Mouse (Mus musculus): Measurements from ENCODE around the gene Ier5. TPM values are rescaled to one million over a fixed set of nuclear protein-coding genes. Genes with fewer than 3 reads are reported as not detected.

The Ier5 gene
- polyA plus RNA-seq, 1 experiment: 21.1 TPM

- H3K36me3 ChIP-seq (ENCODE audit: control insufficient read depth, insufficient read depth): no peaks in the 10 kb centered on the region
- no peak overlapping the region for H3K4me3 ChIP-seq
- H3K79me2 ChIP-seq (ENCODE audit: control insufficient read depth, insufficient read depth): no peaks in the 10 kb centered on the region
- H3K4me2 ChIP-seq (ENCODE audit: low read depth): no peak overlapping the region
- TF ChIP-seq POLR2AphosphoS2 (IDR thresholded peaks at IDR 0.05; ENCODE audit: insufficient read length, low read depth) (no peak), MAX (IDR thresholded peaks at IDR 0.05; ENCODE audit: low read depth) (no peak), TCF12 (IDR thresholded peaks at IDR 0.05; ENCODE audit: insufficient read depth, poor library complexity, severe bottlenecking) (no peak), E2F4 (IDR thresholded peaks at IDR 0.05; ENCODE audit: insufficient read depth) (no peak), SRF (IDR thresholded peaks at IDR 0.05; ENCODE audit: control insufficient read depth, insufficient read length, low read depth) (no peak), MYOG (IDR thresholded peaks at IDR 0.05; ENCODE audit: control insufficient read depth in 1 of 3, insufficient read depth in 1 of 3, insufficient read length in 2 of 3, low read depth in 2 of 3) (no peak), USF1 (IDR thresholded peaks at IDR 0.05; ENCODE audit: low read depth) (no peak), CEBPB (IDR thresholded peaks at IDR 0.05; ENCODE audit: insufficient read depth, poor library complexity, severe bottlenecking) (no peak), MYOD1 (IDR thresholded peaks at IDR 0.05; ENCODE audit: control insufficient read depth in 1 of 3, insufficient read length in 2 of 3, low read depth in 2 of 3) (no peak), TCF3 (IDR thresholded peaks at IDR 0.05; ENCODE audit: insufficient read length, low read depth) (no peak), REST (IDR thresholded peaks at IDR 0.05; ENCODE audit: insufficient read depth, insufficient read length) (no peak), POLR2A (IDR thresholded peaks at IDR 0.05; ENCODE audit: insufficient read length, low read depth) (no peak)
- H3ac ChIP-seq (ENCODE audit: control insufficient read depth, insufficient read length): no peak overlapping the region
- no peaks in the 10 kb centered on the region for H3K27me3 ChIP-seq (ENCODE audit: control insufficient read depth, insufficient read depth, insufficient read length)
These were observed 34.3 kb downstream of the Ier5 start for GRCm38 (mm10) chr1:155065068-155065701.

- no peak overlapping the region for H3ac ChIP-seq (ENCODE audit: control insufficient read depth, insufficient read length)
- H3K79me2 ChIP-seq (ENCODE audit: control insufficient read depth, insufficient read depth): no peaks in the 10 kb centered on the region
- H3K4me3 ChIP-seq: no peak overlapping the region
- no peak for TF ChIP-seq MYOG (IDR thresholded peaks at IDR 0.05; ENCODE audit: control insufficient read depth in 1 of 3, insufficient read depth in 1 of 3, insufficient read length in 2 of 3, low read depth in 2 of 3)
- no peak for TF ChIP-seq MYOD1 (IDR thresholded peaks at IDR 0.05; ENCODE audit: control insufficient read depth in 1 of 3, insufficient read length in 2 of 3, low read depth in 2 of 3)
- TF ChIP-seq SRF (IDR thresholded peaks at IDR 0.05; ENCODE audit: control insufficient read depth, insufficient read length, low read depth): no peak
- no peak for TF ChIP-seq REST (IDR thresholded peaks at IDR 0.05; ENCODE audit: insufficient read depth, insufficient read length)
- no peak for TF ChIP-seq MAX (IDR thresholded peaks at IDR 0.05; ENCODE audit: low read depth)
- TF ChIP-seq E2F4 (IDR thresholded peaks at IDR 0.05; ENCODE audit: insufficient read depth): no peak
- no peak for TF ChIP-seq POLR2AphosphoS2 (IDR thresholded peaks at IDR 0.05; ENCODE audit: insufficient read length, low read depth)
- TF ChIP-seq USF1 (IDR thresholded peaks at IDR 0.05; ENCODE audit: low read depth): no peak
- no peak for TF ChIP-seq TCF12 (IDR thresholded peaks at IDR 0.05; ENCODE audit: insufficient read depth, poor library complexity, severe bottlenecking)
- no peak for TF ChIP-seq CEBPB (IDR thresholded peaks at IDR 0.05; ENCODE audit: insufficient read depth, poor library complexity, severe bottlenecking)
- no peak for TF ChIP-seq POLR2A (IDR thresholded peaks at IDR 0.05; ENCODE audit: insufficient read length, low read depth)
- TF ChIP-seq TCF3 (IDR thresholded peaks at IDR 0.05; ENCODE audit: insufficient read length, low read depth): no peak
- no peaks in the 10 kb centered on the region for H3K27me3 ChIP-seq (ENCODE audit: control insufficient read depth, insufficient read depth, insufficient read length)
- no peaks in the 10 kb centered on the region for H3K36me3 ChIP-seq (ENCODE audit: control insufficient read depth, insufficient read depth)
- H3K4me2 ChIP-seq (ENCODE audit: low read depth): no peak overlapping the region
These were observed 34.8 kb downstream of the Ier5 start for GRCm38 (mm10) chr1:155064649-155065048.

- Histone ChIP-seq H3K36me3 (ENCODE audit: control insufficient read depth, insufficient read depth) (no peaks in the 10 kb centered on the region), H3K79me2 (ENCODE audit: control insufficient read depth, insufficient read depth) (no peaks in the 10 kb centered on the region), H3K4me2 (ENCODE audit: low read depth) (no peak overlapping the region), H3ac (ENCODE audit: control insufficient read depth, insufficient read length) (no peak overlapping the region), H3K4me3 (no peak overlapping the region), H3K27me3 (ENCODE audit: control insufficient read depth, insufficient read depth, insufficient read length) (no peaks in the 10 kb centered on the region)
- TF ChIP-seq POLR2A (IDR thresholded peaks at IDR 0.05; ENCODE audit: insufficient read length, low read depth) (no peak), USF1 (IDR thresholded peaks at IDR 0.05; ENCODE audit: low read depth) (no peak), TCF12 (IDR thresholded peaks at IDR 0.05; ENCODE audit: insufficient read depth, poor library complexity, severe bottlenecking) (no peak), MYOG (IDR thresholded peaks at IDR 0.05; ENCODE audit: control insufficient read depth in 1 of 3, insufficient read depth in 1 of 3, insufficient read length in 2 of 3, low read depth in 2 of 3) (no peak), MAX (IDR thresholded peaks at IDR 0.05; ENCODE audit: low read depth) (no peak), SRF (IDR thresholded peaks at IDR 0.05; ENCODE audit: control insufficient read depth, insufficient read length, low read depth) (no peak), TCF3 (IDR thresholded peaks at IDR 0.05; ENCODE audit: insufficient read length, low read depth) (no peak), REST (IDR thresholded peaks at IDR 0.05; ENCODE audit: insufficient read depth, insufficient read length) (no peak), POLR2AphosphoS2 (IDR thresholded peaks at IDR 0.05; ENCODE audit: insufficient read length, low read depth) (no peak), E2F4 (IDR thresholded peaks at IDR 0.05; ENCODE audit: insufficient read depth) (no peak), MYOD1 (IDR thresholded peaks at IDR 0.05; ENCODE audit: control insufficient read depth in 1 of 3, insufficient read length in 2 of 3, low read depth in 2 of 3) (no peak), CEBPB (IDR thresholded peaks at IDR 0.05; ENCODE audit: insufficient read depth, poor library complexity, severe bottlenecking) (no peak)
These were observed 35.3 kb downstream of the Ier5 start for GRCm38 (mm10) chr1:155064111-155064510.

- Histone ChIP-seq H3ac (ENCODE audit: control insufficient read depth, insufficient read length) (no peak overlapping the region), H3K36me3 (ENCODE audit: control insufficient read depth, insufficient read depth) (no peaks in the 10 kb centered on the region)
These were observed 36.5 kb downstream of the Ier5 start for GRCm38 (mm10) chr1:155062963-155063362.

More at GRCm38 (mm10) chr1:155062963-155063362, 36.5 kb downstream of the Ier5 start:
- Histone ChIP-seq H3K79me2 (ENCODE audit: control insufficient read depth, insufficient read depth) (no peaks in the 10 kb centered on the region), H3K4me3 (no peak overlapping the region), H3K4me2 (ENCODE audit: low read depth) (no peak overlapping the region), H3K27me3 (ENCODE audit: control insufficient read depth, insufficient read depth, insufficient read length) (no peaks in the 10 kb centered on the region)
- TF ChIP-seq MYOG (IDR thresholded peaks at IDR 0.05; ENCODE audit: control insufficient read depth in 1 of 3, insufficient read depth in 1 of 3, insufficient read length in 2 of 3, low read depth in 2 of 3): no peak
- no peak for TF ChIP-seq TCF12 (IDR thresholded peaks at IDR 0.05; ENCODE audit: insufficient read depth, poor library complexity, severe bottlenecking)
- no peak for TF ChIP-seq MYOD1 (IDR thresholded peaks at IDR 0.05; ENCODE audit: control insufficient read depth in 1 of 3, insufficient read length in 2 of 3, low read depth in 2 of 3)
- no peak for TF ChIP-seq USF1 (IDR thresholded peaks at IDR 0.05; ENCODE audit: low read depth)
- no peak for TF ChIP-seq SRF (IDR thresholded peaks at IDR 0.05; ENCODE audit: control insufficient read depth, insufficient read length, low read depth)
- no peak for TF ChIP-seq CEBPB (IDR thresholded peaks at IDR 0.05; ENCODE audit: insufficient read depth, poor library complexity, severe bottlenecking)
- no peak for TF ChIP-seq E2F4 (IDR thresholded peaks at IDR 0.05; ENCODE audit: insufficient read depth)
- TF ChIP-seq MAX (IDR thresholded peaks at IDR 0.05; ENCODE audit: low read depth): no peak
- no peak for TF ChIP-seq POLR2AphosphoS2 (IDR thresholded peaks at IDR 0.05; ENCODE audit: insufficient read length, low read depth)
- TF ChIP-seq POLR2A (IDR thresholded peaks at IDR 0.05; ENCODE audit: insufficient read length, low read depth): no peak
- TF ChIP-seq TCF3 (IDR thresholded peaks at IDR 0.05; ENCODE audit: insufficient read length, low read depth): no peak
- no peak for TF ChIP-seq REST (IDR thresholded peaks at IDR 0.05; ENCODE audit: insufficient read depth, insufficient read length)

All from myocyte (in vitro differentiated cells).